Mouse (Mus musculus) kidney, adult 10 weeks (tissue): ENCODE measurements around the gene Vps25. TPM values are rescaled to one million over a fixed set of nuclear protein-coding genes. Genes with fewer than 3 reads are reported as not detected.

Experiments
- polyA plus RNA-seq: library from polyadenylated mRNA; stranded (reverse); fragments of 350-450 nt; fragmentation: Illumina TruSeq; extraction: RNeasy Lipid Tissue Mini Kit (QIAGEN cat#74804); gene quantifications from one replicate; pipeline ENCODE4 v1.2.3, GENCODE M21; 2014; ENCODE audit warnings: low read depth, low replicate concordance

The Vps25 gene
- polyA plus RNA-seq, result 115 TPM

DNA sequence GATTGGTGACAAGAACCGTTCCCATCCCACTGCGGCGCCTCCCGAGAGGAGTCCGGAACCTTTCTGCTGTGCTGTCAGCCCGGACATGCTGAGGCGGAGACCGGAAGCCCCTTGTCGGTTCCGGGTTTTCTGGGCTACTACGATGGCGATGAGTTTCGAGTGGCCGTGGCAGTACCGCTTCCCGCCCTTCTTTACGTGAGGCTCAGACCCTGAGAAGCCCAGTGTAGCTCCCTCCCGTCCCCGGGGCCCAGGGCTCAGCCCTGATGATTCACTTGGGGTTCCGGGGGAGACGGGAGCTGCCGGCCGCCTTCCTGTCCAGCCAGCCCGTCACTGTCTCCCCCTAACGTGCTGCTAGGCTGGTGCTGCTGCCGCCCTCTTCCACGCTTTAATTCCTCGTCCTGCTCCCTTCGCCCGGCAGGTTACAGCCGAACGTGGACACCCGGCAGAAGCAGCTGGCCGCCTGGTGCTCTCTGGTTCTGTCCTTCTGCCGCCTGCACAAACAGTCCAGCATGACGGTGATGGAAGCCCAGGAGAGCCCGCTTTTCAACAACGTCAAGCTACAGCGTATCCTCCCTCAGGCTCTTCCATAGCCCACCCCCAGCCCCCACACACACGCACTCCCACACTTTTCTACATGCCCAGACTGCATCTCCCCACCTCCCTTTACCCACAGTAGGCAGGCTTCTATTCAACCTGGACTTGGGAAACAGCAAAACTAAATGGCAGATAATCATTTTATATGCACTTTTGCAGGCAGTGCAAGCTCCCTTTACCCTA lies at the start of gene Vps25:
Gene Vps25 (plus strand): TSS at position 95 of the 777 bp plus-strand sequence.

DNA sequence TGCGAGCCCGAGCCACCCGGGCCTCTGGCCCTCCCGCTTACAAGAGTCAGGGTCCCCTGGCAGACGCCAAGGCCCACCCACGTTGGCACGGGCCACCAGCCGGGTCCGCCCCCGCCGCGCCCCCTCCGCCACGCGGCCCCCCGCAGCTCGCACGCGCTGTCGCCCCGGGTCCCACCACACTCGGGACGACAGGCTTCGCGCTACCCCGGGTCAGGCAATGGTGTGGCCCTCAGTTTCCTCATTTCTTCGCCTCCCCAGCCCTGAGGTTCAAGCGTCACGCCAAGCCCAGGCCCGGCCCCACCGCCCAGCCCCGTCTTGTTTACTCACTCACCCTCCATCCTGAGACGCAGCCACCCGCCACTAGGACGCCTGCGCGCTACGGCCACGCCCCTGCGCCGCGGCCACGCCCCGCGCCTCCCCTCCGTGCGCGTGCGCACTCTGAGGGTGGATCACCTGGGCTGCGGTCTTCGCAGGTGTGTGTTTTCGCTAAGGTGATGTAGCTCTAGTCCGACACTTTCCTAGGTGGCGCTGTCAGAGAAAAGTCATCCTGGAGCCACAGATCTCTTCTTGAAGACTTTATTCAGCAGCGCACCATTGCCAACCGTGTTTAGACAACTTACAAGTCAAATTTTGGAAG lies 27.3 kb upstream of the Vps25 start, which contains the start of gene Ezh1:
Gene Ezh1 (minus strand): TSS at position 399 of the 637 bp plus-strand sequence.

DNA sequence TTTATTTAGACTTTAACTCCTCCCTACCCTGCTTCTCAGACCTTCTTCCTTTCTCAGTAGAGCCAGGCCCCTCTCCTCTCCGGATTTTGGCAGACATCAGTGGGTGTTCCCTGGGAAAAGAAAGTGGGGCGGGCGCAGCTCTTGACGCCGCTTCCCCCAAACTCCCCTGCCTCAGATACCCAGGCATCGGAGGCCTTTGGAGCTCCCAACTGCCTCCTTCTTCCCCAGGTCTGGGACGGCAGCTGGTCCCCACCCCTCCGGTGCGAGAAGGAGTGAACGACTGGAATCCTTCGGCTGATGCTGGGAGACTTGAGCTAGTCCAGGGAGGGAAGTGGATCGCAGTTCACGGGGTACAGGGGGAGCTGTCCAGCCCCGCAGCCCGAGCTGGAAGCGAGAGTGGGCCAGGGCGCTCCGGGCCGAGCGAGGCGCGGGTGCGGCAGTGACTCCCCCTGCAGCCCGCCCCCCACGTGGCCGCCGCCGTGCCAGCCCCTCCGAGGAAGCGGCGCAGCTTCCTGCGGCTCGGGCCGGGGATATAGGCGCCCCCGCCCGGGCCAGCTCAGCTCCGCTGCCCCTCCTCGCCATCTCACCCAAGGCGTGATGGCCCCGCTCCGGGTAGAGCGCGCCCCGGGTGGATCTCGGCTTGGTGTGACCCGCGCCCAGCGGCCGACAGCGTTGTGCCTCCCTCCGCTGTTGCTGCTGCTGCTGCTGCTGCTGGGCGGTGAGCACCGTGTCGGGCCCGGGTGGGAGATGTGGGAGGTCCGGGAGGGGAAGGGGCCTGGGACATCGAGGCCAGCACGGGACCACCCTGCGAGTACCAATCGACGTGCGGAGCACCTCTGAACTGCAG lies 7.4 kb upstream of the Vps25 start, which contains the start of gene Ramp2:
Gene Ramp2 (plus strand): TSS at position 174 of the 847 bp plus-strand sequence.

DNA sequence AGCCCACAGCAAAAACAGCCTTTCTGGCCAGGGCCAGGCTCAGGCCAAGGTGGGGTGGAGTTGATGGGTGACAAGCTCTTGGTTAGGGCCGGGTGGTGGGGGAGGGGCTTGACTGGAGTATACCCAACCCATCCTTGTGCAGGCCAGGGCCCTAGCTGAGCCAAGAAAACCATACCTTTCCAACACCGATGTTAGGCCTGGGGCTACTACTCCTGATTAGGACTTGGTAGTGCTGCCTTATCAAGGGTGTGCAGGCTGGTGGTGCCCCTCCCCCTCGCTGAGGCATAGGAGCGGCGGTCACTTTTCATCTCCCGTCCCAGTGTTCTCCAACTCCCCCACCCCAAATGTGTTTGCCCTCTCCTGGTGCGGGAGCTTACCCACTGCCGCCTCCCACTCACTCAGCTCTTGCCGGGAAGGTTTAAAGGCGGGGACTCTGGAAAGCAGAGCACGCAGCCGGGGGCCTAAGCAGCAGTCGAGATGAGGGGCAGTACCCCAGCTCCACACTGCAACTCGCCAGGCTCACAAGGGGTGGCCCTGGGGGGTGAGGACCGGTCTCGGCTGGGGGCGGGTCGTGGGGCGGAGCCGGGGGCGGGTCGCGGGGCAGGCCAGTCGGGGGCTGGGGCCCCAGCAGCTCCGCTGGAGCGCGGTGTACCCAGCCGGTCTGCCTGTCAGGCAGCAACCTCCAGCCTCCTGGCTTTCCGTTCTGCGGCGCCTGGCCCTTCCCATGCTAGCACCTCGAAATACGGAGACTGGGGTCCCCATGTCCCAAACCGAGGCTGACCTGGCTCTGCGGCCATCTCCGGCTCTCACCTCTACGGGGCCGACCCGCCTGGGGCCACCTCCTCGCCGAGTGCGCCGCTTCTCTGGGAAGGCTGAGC lies 6.7 kb downstream of the Vps25 start, which contains the start of gene Wnk4:
Gene Wnk4 (plus strand): TSS at position 620 of the 878 bp plus-strand sequence.

DNA sequence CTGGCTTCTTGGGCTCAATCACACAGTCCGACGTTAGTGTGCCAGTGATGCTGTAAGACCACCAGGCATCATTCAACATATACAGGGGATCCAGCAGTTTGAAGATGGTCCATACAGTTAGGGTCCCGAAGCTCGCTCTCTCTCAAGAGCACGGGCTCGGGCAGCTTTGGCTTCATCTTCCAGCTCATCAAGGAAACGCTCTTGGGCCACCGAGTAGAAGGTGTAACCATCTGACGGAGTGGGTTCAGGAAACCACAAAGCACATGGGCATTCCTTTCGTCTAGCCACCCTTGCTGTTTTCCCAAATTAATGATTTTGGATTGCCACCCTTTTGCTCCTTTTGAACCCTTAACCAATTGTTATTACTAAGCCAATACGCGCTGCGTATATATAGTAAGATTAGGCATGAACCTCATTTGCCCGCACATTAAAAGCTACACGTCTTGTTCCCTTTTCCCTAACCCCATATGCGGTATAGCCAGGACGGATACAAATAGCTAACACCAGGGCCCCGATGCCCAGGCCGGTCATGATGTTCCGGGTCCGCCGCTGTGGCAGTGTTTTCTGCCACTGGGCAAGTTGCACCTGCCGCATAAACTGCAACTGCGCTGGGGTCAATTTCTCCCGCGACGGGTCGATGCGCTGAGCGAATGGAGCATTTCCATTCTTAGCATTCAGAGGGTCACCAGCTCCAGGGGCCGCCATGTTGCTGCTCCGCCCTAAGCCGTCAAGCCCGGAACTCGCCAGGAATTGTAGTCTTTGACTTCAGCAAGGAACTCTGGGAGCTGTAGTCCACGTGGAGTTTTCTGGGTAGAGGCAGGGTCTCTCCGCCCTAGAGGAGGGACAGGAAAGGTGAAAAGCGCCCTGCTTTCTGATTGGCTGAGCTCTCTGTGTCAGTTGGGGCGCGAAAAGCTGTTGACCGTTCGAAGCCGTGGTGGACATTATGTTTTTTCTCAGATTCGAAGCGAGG lies 25.0 kb downstream of the Vps25 start, which contains the start of the genes Cntd1 and Coa3:
Gene Cntd1 (plus strand): TSS at position 790 of the 970 bp plus-strand sequence.
Gene Coa3 (minus strand): TSS at position 892 of the 970 bp plus-strand sequence.

DNA sequence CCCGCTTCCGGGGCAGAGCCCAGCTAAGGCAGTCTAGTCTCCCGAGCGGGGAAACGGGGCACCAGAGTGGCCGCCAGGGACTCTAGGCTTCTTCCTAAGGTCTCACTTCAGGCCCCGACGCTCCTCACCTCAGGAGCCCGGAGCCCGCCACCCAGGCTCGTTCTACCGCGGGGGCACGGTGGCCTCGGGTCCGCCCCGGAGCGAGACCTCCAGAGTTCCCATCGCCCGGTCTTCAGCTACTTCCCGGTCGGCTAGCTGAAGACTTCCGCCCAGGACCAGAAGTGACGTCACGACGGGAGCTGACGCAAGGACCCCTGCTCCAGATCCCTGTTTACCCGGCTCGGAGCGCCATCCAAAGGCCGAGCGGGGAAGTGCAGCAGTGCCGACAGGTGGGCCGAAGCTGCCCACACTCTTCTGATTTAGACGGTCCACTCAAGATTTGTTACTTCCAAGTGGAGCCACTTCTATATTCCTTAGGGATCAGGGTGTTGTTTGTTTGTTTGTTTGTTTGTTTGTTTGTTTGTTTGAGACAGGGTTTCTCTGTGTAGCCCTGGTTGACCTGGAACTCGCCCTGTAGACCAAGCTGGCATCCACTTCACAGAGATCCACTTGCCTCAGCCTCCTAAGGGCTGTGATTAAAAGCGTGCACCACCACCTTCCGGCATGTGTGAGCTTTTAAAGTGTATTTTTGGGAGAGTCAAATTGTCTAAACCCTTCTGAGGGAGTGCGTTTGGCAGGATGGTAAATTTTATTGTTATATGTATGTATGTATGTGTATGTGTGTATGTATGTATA lies 48.7 kb downstream of the Vps25 start, which contains the start of gene Becn1:
Gene Becn1 (minus strand): TSS at position 283 of the 795 bp plus-strand sequence.

Other genes with a start within 250 kb of the Vps25 start
- gene Atp6v0a1, start 244.3 kb upstream of the Vps25 start, polyA plus RNA-seq, result 43.7 TPM
- 0.32 TPM for gene Naglu, start 183.7 kb upstream of the Vps25 start, polyA plus RNA-seq
- not detected for gene Hsd17b1, start 175.3 kb upstream of the Vps25 start, polyA plus RNA-seq
- 7.6 TPM for gene Coasy, start 171.1 kb upstream of the Vps25 start, polyA plus RNA-seq
- 48.5 TPM for gene Mlx, start 166.4 kb upstream of the Vps25 start, polyA plus RNA-seq
- 3.7 TPM for gene Psmc3ip, start 158.3 kb upstream of the Vps25 start, polyA plus RNA-seq
- gene Retreg3, start 133.8 kb upstream of the Vps25 start, polyA plus RNA-seq, result 37.4 TPM
- gene Tubg1, start 133.8 kb upstream of the Vps25 start, polyA plus RNA-seq, result 0.36 TPM
- not detected for gene Tubg2, start 97.8 kb upstream of the Vps25 start, polyA plus RNA-seq
- not detected for gene Cntnap1, start 83.2 kb upstream of the Vps25 start, polyA plus RNA-seq
- not detected for gene Plekhh3, start 82.4 kb upstream of the Vps25 start, polyA plus RNA-seq
- gene Ccr10, start 78.3 kb upstream of the Vps25 start, polyA plus RNA-seq, result not detected
- 30.4 TPM for gene Ezh1, start 27.2 kb upstream of the Vps25 start, polyA plus RNA-seq
- gene Ramp2, start 7.7 kb upstream of the Vps25 start, polyA plus RNA-seq, result 6.7 TPM
- gene Wnk4, start 6.9 kb downstream of the Vps25 start, polyA plus RNA-seq, result 2.6 TPM
- 4.6 TPM for gene Cntd1, start 25.3 kb downstream of the Vps25 start, polyA plus RNA-seq
- gene Coa3, start 25.4 kb downstream of the Vps25 start, polyA plus RNA-seq, result 13.9 TPM
- 96.1 TPM for gene Becn1, start 48.6 kb downstream of the Vps25 start, polyA plus RNA-seq
- 180 TPM for gene Psme3, start 62.5 kb downstream of the Vps25 start, polyA plus RNA-seq
- 0.28 TPM for gene Aoc2, start 71.4 kb downstream of the Vps25 start, polyA plus RNA-seq
- 2.3 TPM for gene Aoc3, start 76.9 kb downstream of the Vps25 start, polyA plus RNA-seq
- 542 TPM for gene G6pc, start 113.9 kb downstream of the Vps25 start, polyA plus RNA-seq
- 10.7 TPM for gene Aarsd1, start 163.9 kb downstream of the Vps25 start, polyA plus RNA-seq
- gene Gm27029, start 171.1 kb downstream of the Vps25 start, polyA plus RNA-seq, result 0.81 TPM
- gene Rundc1, start 171.4 kb downstream of the Vps25 start, polyA plus RNA-seq, result 3.9 TPM
- gene Ptges3l, start 171.6 kb downstream of the Vps25 start, polyA plus RNA-seq, result 2.0 TPM
- gene Rpl27, start 188.6 kb downstream of the Vps25 start, polyA plus RNA-seq, result 36.8 TPM
- 0.93 TPM for gene Ifi35, start 194.7 kb downstream of the Vps25 start, polyA plus RNA-seq
- 4.5 TPM for gene Rnd2, start 211.3 kb downstream of the Vps25 start, polyA plus RNA-seq
- gene Vat1, start 212.5 kb downstream of the Vps25 start, polyA plus RNA-seq, result 1.5 TPM